Mouse (Mus musculus): Measurements from ENCODE around the gene Proca1.

Proca1 gene

DNA sequence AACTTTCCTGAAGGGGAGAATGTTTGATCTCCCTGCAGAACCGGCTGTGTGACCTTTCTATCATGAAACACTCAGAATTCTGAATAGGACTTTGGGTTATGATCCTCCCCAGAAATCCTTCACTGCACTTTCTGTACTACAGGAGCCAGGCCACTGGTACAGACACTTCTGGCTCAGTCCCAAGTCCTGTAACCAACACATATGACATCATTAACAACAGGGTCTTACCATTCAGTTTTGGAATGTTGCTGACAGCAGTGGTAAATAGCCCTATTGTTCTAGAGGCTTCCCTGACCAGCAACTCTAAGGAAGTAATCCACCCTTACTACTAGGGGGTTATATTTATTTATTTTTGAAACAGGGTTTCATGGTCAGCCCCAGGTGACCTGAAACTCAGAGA is at the start of gene Proca1:
Proca1 (plus strand) TSS at position 280 of the 400 bp plus-strand sequence.
- DNase-seq = no peak

DNA sequence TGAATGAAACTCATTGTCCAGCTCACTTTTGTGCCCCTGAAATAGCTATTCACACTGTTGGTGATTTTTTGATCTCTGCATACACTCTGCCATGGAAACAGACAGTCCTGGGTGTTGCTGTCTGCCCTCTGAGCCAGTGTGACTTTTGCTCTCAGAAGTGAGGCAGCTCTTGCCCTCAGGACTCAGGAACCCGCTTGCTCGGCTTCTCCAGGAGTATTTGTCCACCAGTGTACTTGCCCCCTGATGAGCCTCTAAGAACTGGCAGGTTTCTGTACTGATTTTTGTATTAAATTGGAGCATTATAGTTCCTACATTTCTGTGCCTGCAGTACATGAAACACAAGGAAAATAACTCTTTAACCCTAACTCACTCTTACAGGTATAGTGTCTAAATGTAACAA is 49.7 kb upstream of the Proca1 start:
- DNase-seq = no peak

DNA sequence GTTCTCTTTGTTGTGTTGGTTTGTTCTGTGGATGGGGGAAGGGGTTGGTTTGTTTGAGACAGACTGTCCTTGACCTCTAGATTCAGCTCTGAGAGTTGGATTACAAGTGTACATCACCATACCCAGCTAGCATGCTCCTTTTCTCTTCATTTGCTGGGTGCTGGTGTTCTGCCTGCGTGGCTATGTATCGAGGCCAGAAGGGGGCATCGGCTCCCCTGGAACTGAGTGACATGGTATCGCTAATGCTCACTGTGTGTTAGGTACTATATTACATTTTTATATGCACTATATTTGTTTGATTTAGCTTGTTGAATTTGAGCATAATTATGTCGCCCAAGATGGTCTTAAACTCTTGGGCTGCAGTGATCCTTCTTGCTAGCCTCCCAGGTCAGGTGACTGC is 47.0 kb upstream of the Proca1 start:
- no peak for DNase-seq

DNA sequence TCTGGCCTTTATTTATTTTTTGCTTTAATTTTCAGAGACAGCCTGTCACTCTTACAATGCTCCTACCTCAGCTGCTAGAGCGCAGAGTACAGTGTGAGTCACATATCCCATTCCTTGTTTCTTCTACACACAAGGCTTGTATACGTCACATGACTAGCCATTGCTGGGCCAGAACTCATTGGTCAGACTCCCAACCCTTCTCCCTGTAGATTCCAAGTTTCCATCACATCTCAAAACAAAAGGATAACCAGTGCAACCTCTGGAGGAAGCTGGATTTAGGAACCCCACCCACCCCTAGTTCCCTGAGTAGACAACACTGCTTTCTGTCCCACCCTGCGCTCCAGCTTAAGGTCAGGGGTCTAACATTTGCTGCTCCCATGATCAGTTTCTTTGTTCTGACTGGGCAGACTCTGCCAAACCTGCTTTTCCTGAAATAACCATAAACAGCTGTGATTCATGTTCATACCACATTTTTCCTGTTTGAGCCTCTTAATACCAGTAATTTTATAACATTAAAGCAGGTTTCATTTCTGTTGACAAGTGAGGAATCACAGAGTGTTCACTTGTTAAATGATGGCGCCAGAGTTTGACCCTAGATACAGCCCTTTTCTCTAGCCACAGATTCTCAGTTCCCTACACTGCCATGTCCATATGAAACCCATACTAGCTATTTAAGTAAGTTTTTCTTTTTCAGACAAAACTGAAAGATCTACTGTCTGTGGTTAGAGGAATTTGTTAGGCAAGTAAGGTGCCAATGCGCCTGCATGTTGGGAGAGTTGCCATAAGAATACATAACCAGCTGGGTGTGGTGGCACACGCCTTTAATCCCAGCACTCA is 46.3 kb upstream of the Proca1 start:
- no peak for DNase-seq

DNA sequence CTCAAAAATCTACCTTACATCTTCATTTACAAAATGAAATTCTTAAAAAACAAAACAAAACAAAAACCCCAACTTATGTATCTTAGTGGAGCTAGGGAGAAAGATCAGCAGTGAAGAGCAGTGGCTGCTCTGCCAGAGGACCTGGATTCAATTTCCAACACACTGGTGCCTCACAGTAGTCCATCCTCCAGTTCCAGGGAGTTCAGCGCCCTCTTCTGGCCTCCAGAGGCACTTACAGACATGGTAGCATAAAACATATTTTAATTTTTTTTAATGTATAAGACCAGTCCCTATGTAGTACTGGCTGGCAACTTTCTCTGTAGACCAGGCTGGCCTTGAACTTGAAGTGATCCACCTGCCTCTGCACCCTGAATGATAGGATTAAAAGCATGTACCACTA is 42.0 kb upstream of the Proca1 start:
- DNase-seq = no peak

DNA sequence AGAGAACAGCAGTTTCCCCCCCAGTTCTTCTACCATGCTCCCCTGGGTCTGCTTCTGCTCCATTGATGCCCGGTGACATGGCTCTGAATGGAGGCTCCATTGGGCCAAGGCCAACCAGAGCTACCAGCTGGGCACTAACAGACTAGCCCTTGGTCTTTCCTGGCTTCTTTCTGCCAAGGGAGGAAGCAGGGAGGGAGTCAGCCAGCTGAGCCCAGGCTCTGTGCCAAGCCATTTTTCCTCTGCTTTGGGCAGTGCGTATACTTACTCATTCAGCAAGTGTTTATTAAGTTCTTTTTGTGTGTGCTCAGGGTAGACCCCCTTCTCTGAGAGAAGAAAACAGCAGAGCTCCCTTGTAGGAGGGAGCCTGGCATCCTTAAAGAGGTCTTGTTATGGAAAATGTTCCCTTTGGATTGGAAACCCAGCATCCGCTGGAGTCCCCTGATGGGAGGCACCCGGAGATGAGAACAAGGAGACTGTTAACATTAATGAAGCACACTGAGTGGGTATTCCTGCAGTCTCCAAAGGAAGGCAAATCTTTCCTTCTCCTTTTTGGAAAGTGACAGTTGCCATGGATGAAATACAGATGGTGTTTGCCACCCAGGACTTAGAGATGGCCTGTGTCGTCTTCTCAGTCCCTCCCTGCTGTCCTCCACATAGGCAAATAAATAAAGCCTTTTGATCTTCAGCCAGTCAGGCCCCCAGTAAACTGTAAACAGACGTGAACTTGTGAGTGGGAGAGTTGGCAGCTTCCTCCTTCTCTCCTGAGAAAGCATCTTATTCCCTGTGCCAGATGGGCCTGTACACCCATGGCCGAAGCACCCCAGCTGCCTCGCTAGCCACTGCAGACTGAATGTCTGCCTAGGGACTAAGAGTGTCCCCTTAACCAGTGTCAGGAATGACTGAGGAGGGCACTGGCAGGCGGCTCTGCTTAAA is 40.6 kb upstream of the Proca1 start:
- peak; percentile 79 for DNase-seq

DNA sequence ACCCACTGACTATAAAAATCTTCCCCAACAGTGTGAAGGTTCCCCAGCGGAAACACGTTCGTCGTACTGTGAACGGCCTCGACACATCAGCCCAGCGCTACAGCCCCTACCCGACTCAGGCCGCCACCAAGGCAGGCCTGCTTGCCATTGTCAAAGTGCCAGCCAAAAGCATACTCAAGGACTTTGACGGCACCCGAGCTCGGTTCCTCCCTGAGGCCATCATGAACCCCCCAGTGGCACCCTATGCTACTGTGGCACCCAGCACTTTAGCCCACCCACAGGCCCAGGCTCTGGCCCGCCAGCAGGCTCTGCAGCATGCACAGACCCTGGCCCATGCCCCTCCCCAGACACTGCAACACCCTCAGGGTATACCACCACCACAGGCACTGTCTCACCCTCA is 39.4 kb upstream of the Proca1 start:
- DNase-seq = no peak

DNA sequence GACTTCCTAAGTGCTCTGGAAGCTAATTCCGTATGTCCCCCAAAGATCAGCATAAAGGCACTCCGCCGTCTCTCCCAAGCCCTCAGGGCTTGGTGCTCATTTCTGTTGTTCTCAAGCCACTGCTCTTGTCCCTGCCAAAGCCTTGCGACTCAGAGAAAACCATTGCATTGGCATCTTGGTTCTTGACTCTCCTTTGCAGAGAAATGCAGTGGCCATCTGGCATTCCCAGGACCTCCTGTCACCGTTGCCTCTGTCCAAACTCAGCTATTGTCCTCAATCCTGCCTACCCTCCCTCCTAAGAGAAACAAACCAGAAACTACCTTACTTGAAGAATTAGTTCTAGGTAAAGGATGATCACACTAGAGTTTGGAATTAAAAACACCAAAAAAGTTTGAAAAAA is 37.5 kb upstream of the Proca1 start:
- no peak for DNase-seq

DNA sequence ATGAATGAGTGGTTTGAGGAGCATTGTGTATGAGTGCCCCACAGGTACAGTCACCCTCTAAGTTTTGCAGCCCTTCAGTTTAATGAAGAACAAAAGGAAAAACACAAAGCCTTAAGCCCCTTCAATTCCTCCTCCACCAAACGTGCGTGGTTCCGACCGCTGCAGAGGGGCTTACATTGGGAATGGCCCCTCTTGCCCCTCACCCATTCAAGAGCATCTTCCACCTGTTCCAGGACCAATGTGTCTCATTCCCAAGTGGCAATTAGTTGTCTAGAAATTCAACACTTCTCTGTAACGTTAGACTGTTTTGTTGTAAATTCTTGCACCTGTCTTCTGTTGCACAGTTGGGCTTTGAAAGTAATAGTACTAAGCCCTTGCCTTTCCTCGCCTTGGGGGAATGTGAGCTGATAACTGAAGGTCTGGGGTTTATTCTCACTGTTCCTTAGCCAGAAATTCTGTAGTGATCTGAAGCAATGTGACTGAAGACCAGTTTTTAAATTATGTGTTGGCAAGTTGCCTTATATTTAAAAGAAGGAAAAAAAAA is 37.0 kb upstream of the Proca1 start:
- DNase-seq = no peak

DNA sequence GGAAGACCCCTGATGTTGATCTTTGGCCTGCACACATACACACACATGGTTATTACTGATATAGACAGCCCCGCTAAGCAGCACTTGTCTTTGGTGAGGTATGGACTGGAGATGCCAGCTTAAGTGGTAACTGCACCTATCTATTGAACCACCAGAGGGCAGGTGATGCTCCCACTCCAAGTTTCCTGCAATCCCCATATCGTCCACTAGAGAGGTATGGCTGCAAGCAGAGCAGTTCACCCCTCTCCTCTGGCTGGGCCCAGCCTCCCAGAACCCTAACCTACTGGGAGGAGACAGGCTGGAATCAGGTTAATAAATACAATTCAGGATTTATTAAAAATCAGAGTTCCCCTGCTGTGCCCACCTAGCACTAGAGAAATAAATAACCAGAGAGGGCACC is 34.1 kb upstream of the Proca1 start:
- peak; percentile 82 for DNase-seq

DNA sequence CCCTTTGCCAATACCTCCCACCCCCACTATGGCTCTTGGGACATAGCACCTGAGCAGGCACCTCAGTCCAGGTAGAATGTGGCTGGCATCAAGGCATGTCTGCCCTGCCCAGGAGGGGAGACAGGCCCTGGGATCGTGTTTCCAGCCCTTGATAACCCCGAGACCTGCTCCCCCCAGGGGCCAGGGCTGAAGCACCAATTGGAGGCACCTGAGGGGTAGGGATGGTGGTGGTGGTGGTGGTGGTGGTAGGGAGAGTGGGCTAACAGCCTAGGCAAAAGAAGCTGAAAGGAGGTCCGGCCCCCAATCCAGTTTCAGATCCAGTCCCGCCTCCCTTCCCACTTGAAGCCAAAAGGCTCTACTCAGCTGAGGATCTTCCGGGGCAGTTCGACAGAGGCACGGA is 33.6 kb upstream of the Proca1 start:
- DNase-seq = no peak

DNA sequence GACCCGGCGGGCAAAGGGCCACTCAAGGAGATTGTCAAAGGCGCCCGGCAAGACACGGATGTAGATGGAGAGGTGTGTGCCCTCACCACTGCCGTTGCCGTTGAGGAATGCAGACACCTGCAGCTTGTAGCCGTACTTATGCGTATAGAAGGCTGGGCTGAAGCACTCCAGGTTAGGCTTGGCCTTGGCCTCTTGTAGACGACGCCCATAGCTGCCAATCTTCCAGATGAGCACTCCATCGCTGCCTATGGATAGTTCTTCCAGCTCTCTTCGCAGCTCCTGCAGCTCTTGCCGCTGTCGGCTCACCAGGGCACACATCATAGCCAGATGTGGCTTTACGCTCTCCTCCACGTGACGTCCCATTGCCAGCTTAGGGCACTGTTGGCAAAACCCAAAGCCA is 33.0 kb upstream of the Proca1 start:
- no peak for DNase-seq

DNA sequence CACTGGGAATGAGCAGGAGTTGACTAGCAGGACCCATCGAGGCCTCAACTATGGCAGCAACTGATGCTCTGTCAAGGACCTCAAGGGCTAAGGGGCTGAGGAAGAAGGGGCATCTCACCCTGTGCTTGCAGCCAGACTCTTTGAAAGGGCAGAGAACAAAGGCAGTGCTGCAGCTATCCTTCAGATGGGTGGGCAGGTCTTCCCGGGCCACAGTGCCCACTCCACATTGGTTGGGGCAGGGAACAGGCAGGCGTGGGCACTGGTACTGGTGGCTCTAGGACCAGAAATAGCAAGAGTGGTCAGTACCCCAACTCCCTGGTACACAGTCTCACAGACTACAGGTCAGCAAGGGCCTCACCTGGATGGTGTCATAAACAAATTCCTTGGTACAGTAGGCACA is 32.5 kb upstream of the Proca1 start:
- DNase-seq = no peak

DNA sequence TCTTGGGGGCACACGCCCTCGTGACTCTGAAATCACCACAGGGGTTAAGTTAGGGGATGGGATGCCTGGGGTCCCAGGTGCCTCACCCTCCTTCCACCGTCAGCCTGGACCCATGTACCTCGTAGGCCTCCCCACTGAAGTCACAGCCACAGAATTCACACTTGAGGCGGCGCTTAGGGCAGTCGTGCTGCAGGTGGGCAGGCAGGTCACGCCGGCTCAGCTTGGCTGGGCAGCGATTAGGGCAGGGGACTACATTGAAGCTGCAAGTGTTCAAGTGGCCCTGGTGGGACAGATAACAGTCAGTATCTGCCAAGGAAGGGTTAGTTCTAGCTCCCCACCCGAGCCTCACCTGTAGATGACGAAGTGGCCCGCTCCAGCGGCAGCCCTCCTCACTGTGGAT is 32.0 kb upstream of the Proca1 start:
- DNase-seq = no peak

DNA sequence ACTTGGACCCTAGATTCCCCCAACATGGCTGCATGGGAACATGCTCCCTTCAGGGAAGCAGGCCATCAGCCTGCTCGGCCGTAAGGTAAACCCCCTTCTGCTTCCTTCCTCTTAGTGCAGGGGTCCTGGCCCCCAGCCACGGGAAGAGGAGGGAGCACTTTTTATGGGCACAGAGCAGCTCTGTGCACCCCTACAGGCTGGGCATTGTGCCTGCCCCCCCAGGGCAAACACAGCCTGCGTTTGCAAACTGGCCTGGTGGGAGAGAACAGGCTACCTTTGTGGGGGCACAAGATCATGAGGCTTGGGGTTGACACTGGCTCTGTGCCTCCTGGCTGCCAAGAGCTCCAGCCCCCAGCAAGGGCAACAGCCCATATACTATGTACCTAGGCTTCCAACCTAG is 31.2 kb upstream of the Proca1 start:
- DNase-seq = no peak

DNA sequence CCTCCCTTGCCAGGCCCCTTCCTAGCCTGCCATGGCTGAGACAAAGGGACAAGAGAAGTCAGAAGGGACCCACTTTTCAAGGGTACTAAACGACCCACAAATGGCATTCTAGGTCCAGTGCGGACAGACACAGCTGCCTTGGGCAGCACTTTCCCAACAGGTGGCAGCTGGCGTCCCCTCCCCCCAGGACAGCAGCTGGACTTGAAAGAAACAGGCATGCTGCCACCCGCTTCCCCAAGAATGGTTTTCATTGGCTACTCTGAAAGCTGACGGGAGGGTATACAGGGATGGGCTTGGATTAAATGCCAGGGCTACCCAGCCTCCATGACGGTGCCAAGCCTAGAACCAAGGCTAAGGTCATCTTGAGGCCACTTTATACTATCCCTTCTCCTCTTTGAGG is 30.7 kb upstream of the Proca1 start:
- no peak for DNase-seq

DNA sequence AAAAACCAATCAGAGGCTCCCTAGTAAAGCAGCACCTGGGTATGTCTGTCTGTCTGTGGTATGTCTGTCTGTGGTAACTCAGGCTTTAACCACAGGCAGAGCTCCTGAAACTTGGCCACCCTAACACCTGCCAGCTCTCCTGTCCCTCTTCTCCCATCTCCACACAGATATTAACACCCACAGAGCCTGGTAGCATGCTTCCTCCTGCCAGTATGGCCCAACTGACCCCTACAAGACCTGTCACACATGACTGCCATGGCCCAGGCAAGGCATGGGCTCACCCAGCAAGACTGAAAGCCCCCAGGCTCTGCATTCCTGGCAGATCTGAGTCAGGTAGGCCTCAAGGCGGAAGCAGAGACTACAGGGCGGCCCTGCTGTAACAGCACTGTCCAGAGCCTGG is 30.1 kb upstream of the Proca1 start:
- no peak for DNase-seq

DNA sequence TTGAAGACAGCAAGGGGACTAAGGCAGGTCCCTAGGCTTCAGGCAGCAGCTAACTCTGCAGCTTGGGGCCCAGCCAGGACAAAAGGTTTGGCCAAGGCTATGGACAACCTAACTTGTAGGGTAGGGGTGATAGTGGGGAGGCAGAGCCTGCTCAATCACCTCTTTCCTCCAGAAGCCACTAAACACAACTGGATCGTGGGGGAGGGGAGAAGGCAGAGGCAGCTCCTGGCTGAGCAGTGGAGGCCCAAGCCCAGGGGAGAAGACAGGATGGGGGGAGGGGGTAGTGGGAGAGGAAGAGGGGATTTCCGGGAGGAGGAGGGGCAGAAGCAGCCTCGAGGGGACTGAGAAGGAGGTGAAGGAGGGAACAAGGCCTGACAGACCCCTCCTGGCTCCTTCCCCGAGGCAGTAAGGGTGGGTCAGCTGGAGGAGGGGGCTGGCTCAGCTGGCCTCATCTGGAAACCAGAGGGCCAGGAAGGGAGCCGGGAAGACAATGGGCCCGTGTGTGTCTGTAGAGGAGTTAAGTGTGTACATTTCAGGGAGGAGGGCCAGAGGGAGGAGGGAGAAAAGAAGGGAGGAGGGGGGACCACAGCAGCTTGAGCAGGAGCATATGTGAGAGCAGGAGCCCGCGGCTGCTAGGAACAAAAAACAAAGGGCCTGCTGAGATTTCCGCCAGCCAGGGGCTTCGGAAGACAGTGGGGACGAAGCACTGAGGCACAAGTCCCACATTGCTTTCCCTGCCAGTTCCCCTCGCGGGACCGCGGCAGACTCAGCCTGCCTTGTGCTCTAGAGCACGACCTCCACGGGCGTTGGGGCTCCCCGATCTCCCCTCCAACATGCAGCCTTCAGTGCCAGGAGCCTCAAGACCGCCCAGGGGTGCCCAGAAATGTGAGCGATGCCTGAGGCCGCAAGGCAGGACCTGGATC is 29.2 kb upstream of the Proca1 start:
- DNase-seq = no peak

DNA sequence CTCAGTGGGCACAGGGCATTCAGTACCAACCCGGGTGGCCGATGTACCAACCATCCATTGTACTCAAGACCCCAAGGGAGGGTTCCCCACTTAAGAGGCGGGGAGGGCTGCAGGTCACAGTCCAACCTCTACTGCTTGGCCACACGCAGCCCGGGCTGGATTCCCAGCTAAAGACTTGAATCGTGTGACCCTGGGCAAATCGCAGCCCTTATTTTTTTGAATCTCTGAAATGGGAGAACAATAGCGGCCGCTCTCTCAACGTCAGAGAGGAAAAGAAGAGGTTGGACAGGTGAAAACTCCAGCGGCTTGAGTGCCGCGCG is 28.6 kb upstream of the Proca1 start:
- DNase-seq = no peak

DNA sequence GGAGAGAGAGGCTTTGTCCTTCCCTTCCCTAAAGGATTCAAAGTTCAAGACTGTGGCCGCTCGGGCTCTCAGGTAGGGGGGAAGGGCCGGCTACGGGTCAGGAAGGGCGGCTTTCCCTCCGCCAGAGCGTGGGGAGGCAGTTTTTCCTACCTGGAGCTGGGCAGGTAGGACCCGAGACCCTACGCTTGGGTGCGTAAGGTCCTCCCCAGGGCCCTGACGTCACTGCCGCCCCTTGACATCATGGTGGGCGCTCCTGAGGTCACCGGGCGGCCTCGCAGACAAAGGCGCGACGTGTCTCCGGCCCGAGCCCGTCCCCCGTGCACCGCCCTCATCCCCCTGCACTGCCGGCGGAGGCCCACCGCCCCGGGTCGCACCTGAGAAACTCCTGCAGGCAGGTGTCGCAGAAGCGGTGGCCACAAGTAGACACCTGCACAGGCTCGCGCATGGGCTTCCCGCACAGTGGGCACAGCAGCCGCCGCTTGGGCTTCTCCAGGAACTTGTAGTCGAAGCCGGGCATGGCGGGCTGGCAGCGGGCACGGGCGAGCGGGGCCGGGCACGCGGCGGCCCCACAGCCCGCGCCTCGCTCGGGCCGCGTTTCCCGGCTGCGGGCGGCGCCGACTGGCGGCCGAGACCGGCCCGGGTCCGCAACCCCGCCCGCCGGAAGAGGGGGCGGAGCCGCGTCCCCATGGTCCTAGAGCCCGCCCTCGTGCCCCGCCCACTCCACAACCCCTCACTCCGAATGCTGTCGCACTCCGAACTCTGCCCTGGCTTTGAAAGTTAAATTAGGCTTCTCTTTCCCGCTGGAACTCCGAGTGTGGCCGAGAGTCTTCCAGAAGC is 28.1 kb upstream of the Proca1 start, which contains the start of gene Traf4:
Traf4 (minus strand) TSS at position 666 of the 837 bp plus-strand sequence.
- peak; percentile 70 for DNase-seq

DNA sequence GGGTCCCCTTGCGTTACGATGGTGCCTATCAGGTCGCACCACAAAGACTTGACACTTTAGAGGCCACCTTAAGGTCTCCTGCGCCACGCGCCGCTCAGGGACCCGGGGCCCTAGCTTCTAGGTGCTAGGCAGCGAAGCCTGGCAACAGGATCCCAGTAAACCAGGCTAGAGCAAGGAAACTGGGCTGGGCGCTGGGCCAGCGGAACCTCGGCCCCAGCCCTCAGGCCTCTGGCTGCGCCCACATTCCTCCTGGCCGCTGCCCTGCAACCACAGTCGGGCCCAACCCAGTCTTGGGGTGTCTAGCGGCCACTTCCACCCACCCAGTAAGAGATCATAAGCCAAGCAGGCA is 27.5 kb upstream of the Proca1 start:
- peak; percentile 51 for DNase-seq

DNA sequence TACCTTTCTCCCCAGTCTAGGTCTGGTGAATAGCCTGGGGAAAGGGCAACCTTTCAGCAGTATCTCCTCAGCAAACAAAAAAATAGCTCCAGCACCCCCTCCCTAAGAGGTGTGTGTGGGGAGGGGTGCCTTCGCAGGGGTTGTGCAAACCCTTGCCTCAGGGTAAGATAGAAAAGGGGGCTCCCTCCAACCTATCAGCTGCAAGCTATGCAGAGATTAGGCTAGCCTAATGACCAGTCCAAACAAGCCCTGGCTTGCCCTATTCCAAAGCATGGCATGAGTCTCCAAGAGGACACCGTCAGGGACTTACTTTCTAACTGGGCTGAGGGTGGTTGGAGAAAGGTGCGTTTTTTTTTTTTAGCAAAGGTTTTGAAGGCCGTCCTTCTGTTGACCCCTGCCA is 27.0 kb upstream of the Proca1 start:
- no peak for DNase-seq

Measured in cerebellum, adult 8-10 months (tissue).